Mouse (Mus musculus) adrenal gland (tissue): ENCODE results near the gene Zfp597.
"Not testable (repeated sequence)": the region's sequence is repeated elsewhere in the genome, so short reads cannot be mapped to it uniquely, and the experiment has no call there.

Source experiments
- intact Hi-C: fragments of 180-260 bp; cut with DNase I; formaldehyde crosslinking; loops from one replicate; pipeline ENCODE4 v1.15.1; 2025

Gene Zfp597

GRCm38 (mm10) chr16:3871815-3872214 is 12.5 kb downstream of the Zfp597 start:
- intact Hi-C loops: no loop called here

DNA sequence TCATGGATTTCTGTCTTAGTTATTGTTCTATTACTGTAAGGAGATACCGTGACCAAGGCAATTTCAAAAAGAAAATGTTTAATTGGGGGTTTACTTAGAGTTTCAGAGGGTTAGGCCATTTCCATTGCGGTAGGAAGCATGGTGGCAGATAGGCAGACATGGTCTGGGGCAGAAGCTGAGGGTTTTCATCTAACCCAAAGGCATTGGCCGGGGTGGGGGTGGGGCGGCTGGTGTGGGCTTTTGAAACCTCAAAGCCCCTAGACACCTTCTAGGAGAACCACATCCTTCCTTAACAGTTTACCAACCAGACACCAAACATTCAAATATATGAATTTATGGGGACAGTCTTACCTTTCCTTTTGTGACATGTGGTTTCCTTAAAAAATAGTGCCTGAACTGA is 25.1 kb downstream of the Zfp597 start:
- intact Hi-C loops: no loop called here

DNA sequence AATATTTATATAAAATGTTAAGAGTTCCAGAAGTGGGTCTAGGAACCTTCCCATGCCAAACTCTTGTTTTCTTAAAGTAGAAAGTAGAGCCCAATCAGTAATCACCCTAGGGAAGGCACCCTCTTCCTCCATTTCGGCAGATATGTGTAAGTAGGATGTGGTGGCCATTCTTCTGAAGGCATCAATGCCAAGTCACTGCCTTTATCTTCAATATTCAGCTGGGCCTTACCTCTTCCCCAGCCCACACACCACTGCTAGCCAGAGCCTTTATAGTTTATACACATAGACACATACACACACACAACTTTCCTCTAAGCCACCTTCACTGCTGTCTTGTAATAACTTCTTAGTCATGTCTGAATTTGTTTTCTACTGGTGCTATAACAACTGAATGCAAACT is 28.6 kb downstream of the Zfp597 start:
- intact Hi-C loops: no loop called here

- intact Hi-C loops: no loop called here
Observed at GRCm38 (mm10) chr16:3854437-3855182, 29.8 kb downstream of the Zfp597 start.

GRCm38 (mm10) chr16:3852586-3852985 is 31.8 kb downstream of the Zfp597 start:
- intact Hi-C loops: no loop called here

DNA sequence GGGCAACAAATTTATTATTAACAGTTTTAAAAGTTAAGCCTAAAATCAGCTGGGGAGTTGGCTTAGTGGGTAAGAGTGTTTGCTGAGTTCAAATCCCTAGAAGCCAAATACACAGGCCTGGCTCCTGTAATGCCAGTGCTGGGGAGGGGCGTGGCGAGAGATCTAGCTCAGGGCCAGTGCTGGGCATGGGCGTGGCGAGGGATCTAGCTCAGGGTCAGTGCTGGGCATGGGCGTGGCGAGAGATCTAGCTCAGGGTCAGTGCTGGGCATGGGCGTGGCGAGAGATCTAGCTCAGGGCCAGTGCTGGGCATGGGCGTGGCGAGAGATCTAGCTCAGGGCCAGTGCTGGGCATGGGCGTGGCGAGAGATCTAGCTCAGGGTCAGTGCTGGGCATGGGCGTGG is 33.1 kb downstream of the Zfp597 start:
- intact Hi-C loops: not testable (repeated sequence)

GRCm38 (mm10) chr16:3848416-3848815 is 35.9 kb downstream of the Zfp597 start:
- intact Hi-C loops: loop anchor here (5.0 to 10.0 kb wide), 2 partner anchors 59 to 226 kb away; partner anchors contain the start of genes 1700037C18Rik, Cluap1 and Trap1

GRCm38 (mm10) chr16:3847871-3848270 is 36.5 kb downstream of the Zfp597 start:
- intact Hi-C loops: loop anchor here (1.0 to 10.0 kb wide), 3 partner anchors 36 to 227 kb away; partner anchors contain the start of genes 1700037C18Rik, Cluap1, Gm20695 and Trap1

DNA sequence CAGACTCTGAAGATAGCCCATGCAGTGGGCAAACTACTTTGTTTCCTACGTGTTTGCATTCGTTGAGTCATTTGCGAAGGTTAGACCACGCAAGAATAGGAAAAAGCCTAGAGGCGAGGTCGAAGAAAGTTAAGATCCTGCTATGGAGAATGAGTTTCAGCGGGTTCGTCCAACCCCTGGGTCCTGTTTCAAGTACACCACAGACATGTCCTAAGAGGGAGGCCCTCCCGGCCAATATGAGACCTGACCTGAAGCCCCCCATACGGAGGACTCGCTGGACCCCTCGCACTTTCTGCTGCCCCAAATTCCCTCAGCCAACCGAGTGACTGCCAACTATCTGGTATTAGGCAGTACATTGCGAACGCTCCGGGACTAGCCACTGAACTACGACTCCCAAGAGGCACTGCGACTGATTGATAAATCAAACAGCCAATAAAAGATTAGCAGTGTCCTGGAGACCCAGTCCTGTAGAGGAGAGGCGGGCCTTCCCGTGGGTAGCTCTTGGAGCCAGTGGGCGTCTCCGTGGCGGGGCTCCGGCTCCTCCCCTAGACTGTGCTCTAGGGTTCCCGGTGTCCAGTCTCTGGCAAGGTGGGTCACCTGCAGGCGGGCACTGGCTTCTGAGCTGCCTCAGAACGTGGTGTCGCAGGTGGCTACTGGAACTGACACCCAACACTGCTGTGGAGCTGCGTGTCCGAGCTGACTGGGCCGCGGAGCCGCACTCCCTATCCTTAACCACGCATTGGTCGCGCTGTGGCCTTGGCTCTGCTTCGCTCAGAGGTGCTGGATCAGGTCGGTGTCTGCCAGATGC is 37.4 kb downstream of the Zfp597 start, which contains the start of gene Zfp174:
TSS of gene Zfp174 (plus strand) at position 558 of the 808 bp plus-strand sequence.
- intact Hi-C loops: loop anchor here (1.0 to 10.0 kb wide), 3 partner anchors 37 to 228 kb away; partner anchors contain the start of genes 1700037C18Rik, Cluap1, Gm20695 and Trap1

DNA sequence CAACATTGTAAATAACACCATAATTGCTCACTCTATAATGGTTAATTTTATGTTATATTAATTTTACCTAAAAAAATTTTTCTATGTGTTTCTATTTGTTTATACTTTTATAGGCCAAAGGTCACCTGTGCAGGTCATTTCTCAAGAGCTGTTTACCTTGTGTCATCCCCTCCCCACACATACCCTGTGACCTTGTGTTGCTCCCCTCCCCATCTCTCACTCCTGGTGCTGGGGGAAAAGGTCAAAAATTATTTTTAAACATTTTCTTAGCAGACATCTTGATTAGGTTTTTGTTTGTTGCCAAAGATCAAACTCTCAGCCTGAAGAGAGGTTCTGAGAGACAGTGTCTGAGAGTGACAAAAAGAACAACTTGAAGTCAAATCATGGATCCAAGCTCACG is 40.6 kb downstream of the Zfp597 start:
- intact Hi-C loops: loop anchor here (10.0 kb wide), 1 partner anchor 231 kb away; the partner anchor contains the start of gene Trap1

DNA sequence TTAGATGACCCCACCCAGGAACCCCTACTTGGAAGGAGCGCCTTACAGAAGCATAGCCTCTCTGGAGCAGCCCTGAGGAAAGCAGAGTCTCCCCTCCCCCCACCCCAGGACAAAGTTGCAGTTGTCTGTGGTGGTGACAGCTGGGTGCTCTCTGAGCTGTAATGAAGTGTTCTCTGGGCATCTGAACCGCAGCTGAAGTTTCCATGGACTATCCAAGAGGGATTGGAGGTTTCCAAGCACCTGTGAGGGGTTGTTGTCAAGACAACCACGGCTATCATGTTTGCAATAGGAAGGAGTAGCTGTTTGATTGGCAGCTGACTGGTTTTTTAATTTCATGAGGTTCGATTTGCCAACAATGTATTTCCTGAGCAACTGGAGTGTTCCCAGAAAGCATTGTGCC is 41.4 kb downstream of the Zfp597 start:
- intact Hi-C loops: loop anchor here (10.0 kb wide), 1 partner anchor 232 kb away; the partner anchor contains the start of gene Trap1

- intact Hi-C loops: loop anchor here (10.0 kb wide), 1 partner anchor 165 kb away; the partner anchor contains the start of gene Slx4
Observed at GRCm38 (mm10) chr16:3839157-3839885, 45.0 kb downstream of the Zfp597 start.

DNA sequence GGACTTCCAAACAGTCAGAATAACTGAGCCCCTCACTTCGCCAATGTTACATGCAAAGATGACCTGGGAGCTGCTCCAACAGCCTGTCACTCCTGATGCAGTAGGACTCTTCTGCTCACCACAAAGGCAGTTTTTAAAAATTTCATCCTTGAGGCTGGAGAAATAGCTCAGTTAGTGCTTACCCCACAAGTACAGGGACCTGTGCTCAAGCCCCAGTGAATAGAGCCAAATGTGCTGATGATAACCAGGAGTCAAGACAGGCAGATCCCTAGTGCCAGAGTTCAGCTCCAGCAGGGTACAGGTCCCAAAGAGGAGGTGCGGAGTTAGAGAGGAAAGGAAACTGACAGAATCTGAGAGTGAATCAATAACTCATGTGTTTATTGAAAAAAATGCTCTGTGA is 48.9 kb downstream of the Zfp597 start:
- intact Hi-C loops: loop anchor here (10.0 kb wide), 1 partner anchor 169 kb away; the partner anchor contains the start of gene Slx4

DNA sequence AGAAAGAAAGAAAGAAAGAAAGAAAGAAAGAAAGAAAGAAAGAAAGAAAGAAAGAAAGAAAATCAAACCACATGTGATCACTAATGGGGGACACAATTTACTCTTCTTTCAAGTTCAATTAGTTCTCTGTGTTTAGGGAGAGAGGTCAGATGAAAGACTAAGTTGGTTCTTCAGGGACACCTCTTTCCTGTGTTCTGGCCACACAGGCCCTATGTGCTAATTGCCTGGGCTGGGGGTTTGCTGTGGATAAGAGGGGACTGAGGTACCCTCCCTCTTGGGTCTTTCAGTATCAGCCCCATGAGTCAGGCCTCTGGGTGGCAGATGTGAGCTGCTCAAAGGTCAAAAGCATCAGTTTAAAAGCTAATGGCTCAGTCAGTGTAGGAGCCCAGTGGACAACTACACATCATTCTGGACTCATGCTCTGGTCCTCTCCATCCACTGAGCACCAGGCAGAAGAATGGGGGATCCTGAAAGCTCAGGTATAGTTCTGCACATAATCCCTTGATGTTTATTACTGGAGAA is 53.7 kb downstream of the Zfp597 start, which contains the start of gene Olfr15:
TSS of gene Olfr15 (plus strand) at position 291 of the 522 bp plus-strand sequence.
- intact Hi-C loops: loop anchor here (10.0 kb wide), 1 partner anchor 174 kb away; the partner anchor contains the start of gene Slx4

DNA sequence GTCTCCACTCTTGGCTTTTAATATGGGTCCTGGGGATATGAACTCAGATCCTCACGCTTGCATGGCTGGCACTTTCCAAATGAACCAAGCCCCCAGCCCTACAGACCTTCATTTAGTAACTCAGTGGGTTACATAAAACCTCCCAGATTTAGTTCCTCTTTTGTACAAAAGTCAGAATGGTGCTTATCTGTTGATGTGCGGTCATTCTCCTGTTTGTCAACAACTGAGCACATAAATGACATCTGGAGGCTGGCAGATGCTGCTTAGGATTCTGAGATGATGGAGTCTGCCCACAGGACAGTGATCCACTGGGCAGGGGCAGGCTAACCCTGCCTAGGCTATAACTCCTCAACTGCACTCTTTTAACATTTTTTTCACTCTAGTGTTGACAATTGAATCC is 54.6 kb downstream of the Zfp597 start:
- intact Hi-C loops: loop anchor here (10.0 kb wide), 1 partner anchor 175 kb away; the partner anchor contains the start of gene Slx4

DNA sequence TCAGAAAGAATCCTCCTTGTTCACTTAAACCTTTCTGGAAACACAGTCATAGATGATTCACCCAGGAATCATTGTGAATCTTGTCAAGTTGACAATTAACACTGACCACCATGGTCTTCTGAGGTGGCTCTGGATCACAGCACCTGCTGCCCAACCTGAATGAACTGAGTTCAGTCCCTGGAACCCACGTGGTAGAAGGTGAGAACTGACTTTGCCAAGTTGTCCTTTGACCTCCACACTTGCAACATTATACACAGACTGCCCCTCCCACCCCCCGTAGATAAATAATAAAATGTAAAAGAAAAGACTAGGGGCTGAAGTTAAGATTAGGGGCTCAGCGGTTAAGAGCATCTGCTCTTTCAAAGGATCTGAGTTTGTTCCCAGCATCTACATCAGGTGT is 56.3 kb downstream of the Zfp597 start:
- intact Hi-C loops: no loop called here

DNA sequence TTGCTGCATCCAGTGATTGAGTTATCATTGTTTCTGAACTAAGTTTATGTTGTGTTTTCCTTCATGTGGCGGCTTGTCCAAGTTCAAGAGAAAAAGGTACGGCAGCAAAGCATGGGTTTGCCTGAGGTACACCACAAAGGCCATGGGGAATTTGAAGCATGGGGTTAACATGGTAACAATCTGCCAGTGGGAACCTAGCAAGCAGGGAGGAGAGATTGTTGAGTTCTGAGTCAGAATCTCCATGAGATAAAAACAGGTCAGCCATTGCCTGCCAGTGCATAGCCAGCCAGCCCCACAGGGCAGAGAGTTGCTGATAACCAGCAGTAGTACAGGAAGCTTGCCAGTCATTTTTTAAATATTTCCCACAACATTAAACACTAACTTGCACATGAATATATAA is 64.2 kb downstream of the Zfp597 start:
- intact Hi-C loops: no loop called here

- intact Hi-C loops: not testable (repeated sequence)
Observed at GRCm38 (mm10) chr16:3814667-3815066, 69.7 kb downstream of the Zfp597 start.
